Mouse (Mus musculus): ENCODE results near the gene Lama4. TPM values are rescaled to one million over a fixed set of nuclear protein-coding genes. Genes with fewer than 3 reads are reported as not detected.

The Lama4 gene
- polyA plus RNA-seq, 2 experiments = 0.91 to 0.94 TPM

- no peak for TF ChIP-seq EP300 (IDR thresholded peaks at IDR 0.05; ENCODE audit: low read depth)
- TF ChIP-seq CTCF (IDR thresholded peaks at IDR 0.05; ENCODE audit: low read depth) = no peak
- WGBS (ENCODE audit: insufficient replicate concordance) = 65% methylated on average over 8 of the region's 8 CpGs
- no peak for ATAC-seq (ENCODE audit: insufficient read depth)
Observed at GRCm38 (mm10) chr10:39104803-39105449, 139.6 kb downstream of the Lama4 start.

GRCm38 (mm10) chr10:39106413-39106812 lies 141.1 kb downstream of the Lama4 start:
- Histone ChIP-seq H3K36me3 (replicated peaks; ENCODE audit: control insufficient read depth, insufficient read depth, low read depth) (no peaks in the 10 kb centered on the region), H3K4me3 (ENCODE audit: insufficient read depth in 1 of 2, low read depth in 2 of 2, low read length in 2 of 2) (no peak overlapping the region), H3K27me3 (ENCODE audit: control insufficient read depth, insufficient read depth, low read length) (no peaks in the 10 kb centered on the region), H3K27ac (no peak overlapping the region), H3K9ac (replicated peaks) (no peak overlapping the region), H3K9me3 (ENCODE audit: control insufficient read depth, low read length) (no peaks in the 10 kb centered on the region), H3K4me2 (ENCODE audit: low read depth) (no peak overlapping the region), H3K4me1 (replicated peaks; ENCODE audit: control insufficient read depth in 2 of 2, insufficient read depth in 2 of 2, low read length in 1 of 2) (no peaks in the 10 kb centered on the region)
- no peak for ATAC-seq (ENCODE audit: insufficient read depth)
- WGBS (ENCODE audit: insufficient replicate concordance) = 56% methylated on average over 3 of the region's 3 CpGs
- no peak for DNase-seq (ENCODE audit: low read depth in 3 of 3, low spot score in 3 of 3)
- TF ChIP-seq CTCF (IDR thresholded peaks at IDR 0.05; ENCODE audit: low read depth) (no peak), EP300 (IDR thresholded peaks at IDR 0.05; ENCODE audit: low read depth) (no peak)

More at GRCm38 (mm10) chr10:39104803-39105449, 139.6 kb downstream of the Lama4 start:
- no peaks in the 10 kb centered on the region for H3K36me3 ChIP-seq (replicated peaks; ENCODE audit: control insufficient read depth, insufficient read depth, low read depth)
- no peak for DNase-seq (ENCODE audit: low read depth in 3 of 3, low spot score in 3 of 3)
- H3K4me2 ChIP-seq (ENCODE audit: low read depth) = no peak overlapping the region
- H3K27me3 ChIP-seq (ENCODE audit: control insufficient read depth, insufficient read depth, low read length) = no peaks in the 10 kb centered on the region
- H3K4me3 ChIP-seq (ENCODE audit: insufficient read depth in 1 of 2, low read depth in 2 of 2, low read length in 2 of 2) = no peak overlapping the region
- no peaks in the 10 kb centered on the region for H3K4me1 ChIP-seq (replicated peaks; ENCODE audit: control insufficient read depth in 2 of 2, insufficient read depth in 2 of 2, low read length in 1 of 2)
- H3K9me3 ChIP-seq (ENCODE audit: control insufficient read depth, low read length) = no peaks in the 10 kb centered on the region
- no peak overlapping the region for H3K27ac ChIP-seq
- H3K9ac ChIP-seq (replicated peaks) = no peak overlapping the region

GRCm38 (mm10) chr10:39106935-39107334 lies 141.6 kb downstream of the Lama4 start:
- no peaks in the 10 kb centered on the region for H3K27me3 ChIP-seq (ENCODE audit: control insufficient read depth, insufficient read depth, low read length)

GRCm38 (mm10) chr10:39108837-39109488 lies 143.6 kb downstream of the Lama4 start:
- no peaks in the 10 kb centered on the region for H3K4me1 ChIP-seq (replicated peaks; ENCODE audit: control insufficient read depth in 2 of 2, insufficient read depth in 2 of 2, low read length in 1 of 2)
- H3K9me3 ChIP-seq (ENCODE audit: control insufficient read depth, low read length) = no peaks in the 10 kb centered on the region
- H3K36me3 ChIP-seq (replicated peaks; ENCODE audit: control insufficient read depth, insufficient read depth, low read depth) = no peaks in the 10 kb centered on the region
- 33% methylated on average over 10 of the region's 10 CpGs for WGBS (ENCODE audit: insufficient replicate concordance)
- ATAC-seq (ENCODE audit: insufficient read depth) = no peak
- no peak for TF ChIP-seq EP300 (IDR thresholded peaks at IDR 0.05; ENCODE audit: low read depth)
- no peak for TF ChIP-seq CTCF (IDR thresholded peaks at IDR 0.05; ENCODE audit: low read depth)
- H3K4me3 ChIP-seq (ENCODE audit: insufficient read depth in 1 of 2, low read depth in 2 of 2, low read length in 2 of 2) = no peak overlapping the region
- no peak overlapping the region for H3K27ac ChIP-seq
- DNase-seq (ENCODE audit: low read depth in 3 of 3, low spot score in 3 of 3) = no peak
- no peak overlapping the region for H3K4me2 ChIP-seq (ENCODE audit: low read depth)
- no peak overlapping the region for H3K9ac ChIP-seq (replicated peaks)
- no peaks in the 10 kb centered on the region for H3K27me3 ChIP-seq (ENCODE audit: control insufficient read depth, insufficient read depth, low read length)

More at GRCm38 (mm10) chr10:39106935-39107334, 141.6 kb downstream of the Lama4 start:
- DNase-seq (ENCODE audit: low read depth in 3 of 3, low spot score in 3 of 3) (no peak), ATAC-seq (ENCODE audit: insufficient read depth) (no peak)
- no peak overlapping the region for H3K4me2 ChIP-seq (ENCODE audit: low read depth)
- no peak overlapping the region for H3K27ac ChIP-seq
- TF ChIP-seq CTCF (IDR thresholded peaks at IDR 0.05; ENCODE audit: low read depth) = no peak
- WGBS (ENCODE audit: insufficient replicate concordance) = 65% methylated on average over 4 of the region's 4 CpGs
- no peak overlapping the region for H3K4me3 ChIP-seq (ENCODE audit: insufficient read depth in 1 of 2, low read depth in 2 of 2, low read length in 2 of 2)
- H3K9me3 ChIP-seq (ENCODE audit: control insufficient read depth, low read length) = no peaks in the 10 kb centered on the region
- H3K9ac ChIP-seq (replicated peaks) = no peak overlapping the region
- H3K4me1 ChIP-seq (replicated peaks; ENCODE audit: control insufficient read depth in 2 of 2, insufficient read depth in 2 of 2, low read length in 1 of 2) = no peaks in the 10 kb centered on the region
- H3K36me3 ChIP-seq (replicated peaks; ENCODE audit: control insufficient read depth, insufficient read depth, low read depth) = no peaks in the 10 kb centered on the region

- H3K27me3 ChIP-seq (ENCODE audit: control insufficient read depth, insufficient read depth, low read length) = no peaks in the 10 kb centered on the region
- H3K4me3 ChIP-seq (ENCODE audit: insufficient read depth in 1 of 2, low read depth in 2 of 2, low read length in 2 of 2) = no peak overlapping the region
- no peak overlapping the region for H3K27ac ChIP-seq
- no peak for TF ChIP-seq CTCF (IDR thresholded peaks at IDR 0.05; ENCODE audit: low read depth)
- no peak for TF ChIP-seq EP300 (IDR thresholded peaks at IDR 0.05; ENCODE audit: low read depth)
- DNase-seq (ENCODE audit: low read depth in 3 of 3, low spot score in 3 of 3) (no peak), ATAC-seq (ENCODE audit: insufficient read depth) (no peak)
- no peaks in the 10 kb centered on the region for H3K4me1 ChIP-seq (replicated peaks; ENCODE audit: control insufficient read depth in 2 of 2, insufficient read depth in 2 of 2, low read length in 1 of 2)
- H3K36me3 ChIP-seq (replicated peaks; ENCODE audit: control insufficient read depth, insufficient read depth, low read depth) = no peaks in the 10 kb centered on the region
- WGBS (ENCODE audit: insufficient replicate concordance) = 58% methylated on average over 4 of the region's 4 CpGs
- no peaks in the 10 kb centered on the region for H3K9me3 ChIP-seq (ENCODE audit: control insufficient read depth, low read length)
- H3K4me2 ChIP-seq (ENCODE audit: low read depth) = no peak overlapping the region
- H3K9ac ChIP-seq (replicated peaks) = no peak overlapping the region
Observed at GRCm38 (mm10) chr10:39109489-39109874, 144.2 kb downstream of the Lama4 start.
